In genomic region chr13:5831976-5832375, GRCm38 (mm10) we compare ENCODE assay signal across 21 mouse cellular contexts. TPM values are rescaled to one million over a fixed set of nuclear protein-coding genes. Genes with fewer than 3 reads are reported as not detected.
DNase-seq lines count a peak whose midpoint lies in the region; ATAC-seq and TF ChIP-seq lines count a peak whose summit lies in the region.
"Had no signal": no experiment of that assay in that cellular context is flagged by ENCODE, and none has a peak within 500 bp of the region (broad histone marks: within the 10 kb centered on the region; RNA-seq: fewer than 3 reads in every experiment).

No protein-coding gene starts in this region.

- H3K27me3 ChIP-seq in midbrain, embryonic 10.5 days (ENCODE audit: low read depth, poor library complexity, severe bottlenecking) = peaks cover 50% of the 10 kb centered on the region
- no peaks in the 10 kb centered on the region for H3K27me3 ChIP-seq in midbrain, embryonic 16.5 days (ENCODE audit: control insufficient read depth, insufficient read depth, low read depth, low read length)
- no peaks in the 10 kb centered on the region for H3K27me3 ChIP-seq in intestine, embryonic 14.5 days (replicated peaks; ENCODE audit: control insufficient read depth, insufficient read depth, low read length)
- H3K27me3 ChIP-seq in heart, embryonic 10.5 days (ENCODE audit: insufficient read depth, poor library complexity, severe bottlenecking) = no peaks in the 10 kb centered on the region
- H3K27me3 ChIP-seq: embryonic facial prominence, embryonic 15.5 days; forebrain, embryonic 15.5 days; hindbrain, embryonic 13.5 days had no signal

- no peak overlapping the region for H3K27ac ChIP-seq in midbrain, embryonic 10.5 days (replicated peaks)
- H3K27ac ChIP-seq in midbrain, embryonic 16.5 days (ENCODE audit: low read length) = no peak overlapping the region
- no peak overlapping the region for H3K27ac ChIP-seq in intestine, embryonic 14.5 days (ENCODE audit: low read depth)
- no peak overlapping the region for H3K27ac ChIP-seq in heart, embryonic 10.5 days
- H3K27ac ChIP-seq in gastrocnemius, adult 2 months = no peak overlapping the region
- H3K27ac ChIP-seq: embryonic facial prominence, embryonic 15.5 days; forebrain, embryonic 10.5 days; forebrain, embryonic 15.5 days; hindbrain, embryonic 13.5 days; hindbrain, postnatal 0 days had no signal

- H3K36me3 ChIP-seq in midbrain, embryonic 10.5 days = no peaks in the 10 kb centered on the region
- no peaks in the 10 kb centered on the region for H3K36me3 ChIP-seq in midbrain, embryonic 16.5 days (ENCODE audit: control insufficient read depth, insufficient read depth, low read length)
- no peaks in the 10 kb centered on the region for H3K36me3 ChIP-seq in intestine, embryonic 14.5 days (ENCODE audit: control insufficient read depth, insufficient read depth, low read length)
- no peaks in the 10 kb centered on the region for H3K36me3 ChIP-seq in heart, embryonic 10.5 days
- H3K36me3 ChIP-seq: embryonic facial prominence, embryonic 15.5 days; forebrain, embryonic 10.5 days; forebrain, embryonic 15.5 days; hindbrain, embryonic 13.5 days had no signal

- H3K9ac ChIP-seq in midbrain, embryonic 16.5 days (ENCODE audit: low read depth, low read length) = no peak overlapping the region
- no peak overlapping the region for H3K9ac ChIP-seq in intestine, embryonic 14.5 days (ENCODE audit: low read length)
- H3K9ac ChIP-seq: embryonic facial prominence, embryonic 15.5 days; forebrain, embryonic 15.5 days; hindbrain, embryonic 13.5 days had no signal

- no peak for ATAC-seq in midbrain, embryonic 16.5 days
- peak; percentile 53; the same call in 1 of the 2 replicates for ATAC-seq in intestine, embryonic 14.5 days (replicated peaks; ENCODE audit: low FRiP score, low TSS enrichment, low read depth)
- no peak for ATAC-seq in inflammation-experienced regulatory T-cells, adult 6 months
- ATAC-seq: activated CD4-positive, CD25-positive, alpha-beta regulatory T cell, adult 4 months; forebrain, embryonic 15.5 days; hindbrain, postnatal 0 days had no signal

- 2% methylated on average over 7 of the region's 7 CpGs for WGBS in midbrain, embryonic 10.5 days
- 7% methylated on average over 7 of the region's 7 CpGs for WGBS in midbrain, embryonic 16.5 days
- WGBS in intestine, embryonic 14.5 days = 25% methylated on average over 7 of the region's 7 CpGs
- WGBS in heart, embryonic 10.5 days = 11% methylated on average over 7 of the region's 7 CpGs

- no peak overlapping the region for H3K4me3 ChIP-seq in midbrain, embryonic 10.5 days
- no peak overlapping the region for H3K4me3 ChIP-seq in midbrain, embryonic 16.5 days (ENCODE audit: low read depth, low read length)
- H3K4me3 ChIP-seq in intestine, embryonic 14.5 days (ENCODE audit: low read depth, low read length) = no peak overlapping the region
- H3K4me3 ChIP-seq in heart, embryonic 10.5 days = no peak overlapping the region
- H3K4me3 ChIP-seq in gastrocnemius, adult 2 months = no peak overlapping the region
- H3K4me3 ChIP-seq: embryonic facial prominence, embryonic 15.5 days; erythroblast, embryonic 14.5 days; forebrain, embryonic 10.5 days; forebrain, embryonic 15.5 days; hindbrain, embryonic 13.5 days had no signal

- TF ChIP-seq CTCF in gastrocnemius, adult 2 months (IDR thresholded peaks at IDR 0.05) = no peak

- intact Hi-C loops in gastrocnemius, adult 2 months (cut with DNase I) = no loop called here

- peak; percentile 20 for DNase-seq in midbrain, embryonic 10.5 days (ENCODE audit: low spot score)
- DNase-seq in intestine, embryonic 14.5 days (ENCODE audit: low spot score) = no peak
- DNase-seq in retina, embryonic 14.5 days (ENCODE audit: low spot score) = peak; percentile 29
- DNase-seq in heart, embryonic 10.5 days (ENCODE audit: low spot score) = no peak
- DNase-seq in gastrocnemius, adult 2 months = no peak
- DNase-seq: adrenal gland, postnatal 14 days; cerebellum, adult 11-12 months; cerebellum, adult 9-11 months; cerebellum, postnatal 36 days; gastrocnemius, postnatal 10 days; heart, postnatal 14 days; kidney, adult 18-20 months had no signal

- no peaks in the 10 kb centered on the region for H3K9me3 ChIP-seq in midbrain, embryonic 10.5 days (replicated peaks)
- no peaks in the 10 kb centered on the region for H3K9me3 ChIP-seq in midbrain, embryonic 16.5 days (replicated peaks; ENCODE audit: control insufficient read depth, low read length, poor library complexity, severe bottlenecking)
- H3K9me3 ChIP-seq in intestine, embryonic 14.5 days (ENCODE audit: control insufficient read depth, low read length) = no peaks in the 10 kb centered on the region
- no peaks in the 10 kb centered on the region for H3K9me3 ChIP-seq in heart, embryonic 10.5 days
- H3K9me3 ChIP-seq: embryonic facial prominence, embryonic 15.5 days; forebrain, embryonic 10.5 days; forebrain, embryonic 15.5 days; hindbrain, embryonic 13.5 days had no signal

- H3K4me2 ChIP-seq in midbrain, embryonic 16.5 days (ENCODE audit: low read length) = no peak overlapping the region
- H3K4me2 ChIP-seq in intestine, embryonic 14.5 days (ENCODE audit: low read length) = no peak overlapping the region
- H3K4me2 ChIP-seq: embryonic facial prominence, embryonic 15.5 days; forebrain, embryonic 15.5 days; hindbrain, embryonic 13.5 days had no signal

- H3K4me1 ChIP-seq in midbrain, embryonic 10.5 days = peaks cover 10% of the 10 kb centered on the region
- no peaks in the 10 kb centered on the region for H3K4me1 ChIP-seq in midbrain, embryonic 16.5 days (ENCODE audit: control insufficient read depth, insufficient read depth, low read length)
- no peaks in the 10 kb centered on the region for H3K4me1 ChIP-seq in intestine, embryonic 14.5 days (replicated peaks; ENCODE audit: control insufficient read depth, insufficient read depth, low read length)
- H3K4me1 ChIP-seq in heart, embryonic 10.5 days = 0 out of 2 replicates have a peak, but pooled peaks cover 3% of the 10 kb centered on the region
- H3K4me1 ChIP-seq: embryonic facial prominence, embryonic 15.5 days; forebrain, embryonic 15.5 days; hindbrain, embryonic 13.5 days had no signal

RNA-seq across cellular contexts. Expression of gene Klf6, which starts 29.3 kb away (rescaled TPM):
- polyA plus RNA-seq in midbrain, embryonic 10.5 days (2016; fragmentation: Nextera tagmentation; extraction: Ambion mirVana) = 53.5 and 63.0 TPM in 2 replicates
- polyA plus RNA-seq in midbrain, embryonic 16.5 days (2015; fragmentation: Nextera tagmentation; extraction: Ambion mirVana) = 132 and 146 TPM in 2 replicates
- polyA plus RNA-seq in intestine, embryonic 14.5 days (2014; fragmentation: Nextera tagmentation; extraction: Ambion mirVana) = 65.3 and 73.7 TPM in 2 replicates
- polyA plus RNA-seq in inflammation-experienced regulatory T-cells, adult 6 months (2017; shearing (Covaris generic)) = 100 to 1,000 TPM; 120 to 191 (median 184) TPM
- 56.1 and 63.8 TPM in 2 replicates for polyA plus RNA-seq in heart, embryonic 10.5 days (2016; fragmentation: Nextera tagmentation; extraction: Ambion mirVana)
- 10 to 100 TPM; 23.9 to 34.5 TPM for total RNA-seq in gastrocnemius, adult 2 months (2021)

Comparison
In these comparisons a context has a peak if more than half of its experiments do, and no peak if none do; other contexts are left out.
1. DNase-seq: peak in midbrain, embryonic 10.5 days (single experiment) and retina, embryonic 14.5 days (single experiment); none in intestine, embryonic 14.5 days (single experiment), heart, embryonic 10.5 days (single experiment) and gastrocnemius, adult 2 months (single experiment).